Mouse (Mus musculus): ENCODE measurements around the gene Ppm1h. TPM values are rescaled to one million over a fixed set of nuclear protein-coding genes. Genes with fewer than 3 reads are reported as not detected.

Ppm1h gene
- polyA plus RNA-seq, 1 experiment from 2014 or later: 10.4 TPM

- Histone ChIP-seq H3K36me3 (ENCODE audit: insufficient read depth, low read length) (no peaks in the 10 kb centered on the region), H3K9me3 (ENCODE audit: low read length) (no peaks in the 10 kb centered on the region), H3K4me3 (ENCODE audit: low read depth, low read length) (no peak overlapping the region), H3K4me2 (replicated peaks; ENCODE audit: low read depth, low read length) (no peak overlapping the region), H3K9ac (replicated peaks; ENCODE audit: low read depth) (no peak overlapping the region), H3K27me3 (replicated peaks; ENCODE audit: insufficient read depth, low read length) (no peaks in the 10 kb centered on the region), H3K27ac (ENCODE audit: low read length) (no peak overlapping the region), H3K4me1 (ENCODE audit: insufficient read depth, low read depth, low read length) (0 out of 2 replicates have a peak, but pooled peaks cover 3% of the 10 kb centered on the region)
- TF ChIP-seq EP300 (IDR thresholded peaks at IDR 0.05) (no peak), CTCF (IDR thresholded peaks at IDR 0.05) (no peak)
- ATAC-seq: no peak
- no peak for DNase-seq (ENCODE audit: low spot score)
- 55% methylated on average over 4 of the region's 4 CpGs for WGBS
Observed at GRCm38 (mm10) chr10:122681085-122681408, 2.5 kb downstream of the Ppm1h start.

- Histone ChIP-seq H3K9me3 (ENCODE audit: low read length) (no peaks in the 10 kb centered on the region), H3K36me3 (ENCODE audit: insufficient read depth, low read length) (no peaks in the 10 kb centered on the region), H3K4me3 (ENCODE audit: low read depth, low read length) (no peak overlapping the region), H3K27ac (ENCODE audit: low read length) (no peak overlapping the region), H3K4me2 (replicated peaks; ENCODE audit: low read depth, low read length) (no peak overlapping the region), H3K9ac (replicated peaks; ENCODE audit: low read depth) (no peak overlapping the region), H3K4me1 (ENCODE audit: insufficient read depth, low read depth, low read length) (0 out of 2 replicates have a peak, but pooled peaks cover 3% of the 10 kb centered on the region), H3K27me3 (replicated peaks; ENCODE audit: insufficient read depth, low read length) (no peaks in the 10 kb centered on the region)
- 72% methylated on average over 5 of the region's 5 CpGs for WGBS
- no peak for TF ChIP-seq CTCF (IDR thresholded peaks at IDR 0.05)
- no peak for TF ChIP-seq EP300 (IDR thresholded peaks at IDR 0.05)
- ATAC-seq: no peak
- DNase-seq (ENCODE audit: low spot score): no peak
Observed at GRCm38 (mm10) chr10:122683819-122684330, 5.3 kb downstream of the Ppm1h start.

DNA sequence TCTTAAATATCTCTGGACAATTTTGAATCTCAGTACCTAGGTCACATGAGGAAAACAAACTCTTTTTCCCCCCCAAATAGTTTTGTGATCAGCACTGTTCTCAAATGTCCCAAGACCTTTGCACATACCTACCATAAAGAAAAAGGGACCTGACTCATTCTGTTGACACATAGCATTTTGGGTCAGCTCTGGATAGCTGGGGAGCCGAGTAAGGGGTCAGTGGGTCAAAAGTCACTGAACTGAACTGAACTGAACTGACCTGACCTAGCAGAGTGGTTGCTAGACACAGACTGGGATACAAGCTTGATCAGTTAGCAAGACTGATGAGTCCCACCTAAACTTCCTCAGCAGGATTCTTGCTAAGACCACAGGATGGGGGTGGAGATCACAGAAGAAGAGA is 6.7 kb downstream of the Ppm1h start:
- Histone ChIP-seq H3K27ac (ENCODE audit: low read length) (no peak overlapping the region), H3K27me3 (replicated peaks; ENCODE audit: insufficient read depth, low read length) (no peaks in the 10 kb centered on the region), H3K36me3 (ENCODE audit: insufficient read depth, low read length) (no peaks in the 10 kb centered on the region), H3K4me3 (ENCODE audit: low read depth, low read length) (no peak overlapping the region), H3K9me3 (ENCODE audit: low read length) (no peaks in the 10 kb centered on the region), H3K9ac (replicated peaks; ENCODE audit: low read depth) (no peak overlapping the region), H3K4me2 (replicated peaks; ENCODE audit: low read depth, low read length) (no peak overlapping the region), H3K4me1 (ENCODE audit: insufficient read depth, low read depth, low read length) (0 out of 2 replicates have a peak, but pooled peaks cover under 1% of the 10 kb centered on the region)
- no peak for TF ChIP-seq EP300 (IDR thresholded peaks at IDR 0.05)
- no peak for TF ChIP-seq CTCF (IDR thresholded peaks at IDR 0.05)
- ATAC-seq: no peak
- DNase-seq (ENCODE audit: low spot score): no peak
- WGBS: 27% methylated on average over 1 of the region's 1 CpGs

- no peaks in the 10 kb centered on the region for H3K36me3 ChIP-seq (ENCODE audit: insufficient read depth, low read length)
- ATAC-seq (no peak), DNase-seq (ENCODE audit: low spot score) (no peak)
- no peak overlapping the region for H3K4me3 ChIP-seq (ENCODE audit: low read depth, low read length)
- H3K9me3 ChIP-seq (ENCODE audit: low read length): no peaks in the 10 kb centered on the region
- H3K4me1 ChIP-seq (ENCODE audit: insufficient read depth, low read depth, low read length): no peaks in the 10 kb centered on the region
- no peak overlapping the region for H3K4me2 ChIP-seq (replicated peaks; ENCODE audit: low read depth, low read length)
- no peaks in the 10 kb centered on the region for H3K27me3 ChIP-seq (replicated peaks; ENCODE audit: insufficient read depth, low read length)
- no peak overlapping the region for H3K27ac ChIP-seq (ENCODE audit: low read length)
- whole genome bisulfite sequencing: 88% methylated on average over 19 of the region's 19 CpGs
- no peak overlapping the region for H3K9ac ChIP-seq (replicated peaks; ENCODE audit: low read depth)
- TF ChIP-seq CTCF (IDR thresholded peaks at IDR 0.05): no peak
- TF ChIP-seq EP300 (IDR thresholded peaks at IDR 0.05): no peak
Observed at GRCm38 (mm10) chr10:122685836-122686531, 7.4 kb downstream of the Ppm1h start.

DNA sequence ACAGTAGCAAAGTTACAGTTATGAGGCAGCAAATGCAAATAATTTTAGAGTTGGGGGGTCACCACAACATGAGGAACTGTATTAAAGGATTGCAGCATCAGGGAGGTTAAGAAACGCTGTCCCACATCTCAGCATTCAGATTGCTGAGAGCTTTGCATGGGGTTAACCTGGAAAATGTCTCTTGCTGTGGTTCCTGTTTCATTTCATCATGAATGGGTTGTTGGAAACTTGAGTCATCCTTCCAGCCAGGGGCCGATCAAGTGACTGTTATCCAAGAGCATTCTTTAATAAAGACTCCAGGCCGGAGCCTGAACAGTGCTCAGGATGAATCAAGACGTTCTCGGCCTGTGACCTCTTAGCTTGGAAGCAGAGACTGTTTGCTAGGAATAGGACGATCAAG is 12.1 kb downstream of the Ppm1h start:
- TF ChIP-seq CTCF (IDR thresholded peaks at IDR 0.05) (no peak), EP300 (IDR thresholded peaks at IDR 0.05) (no peak)
- Histone ChIP-seq H3K4me1 (ENCODE audit: insufficient read depth, low read depth, low read length) (no peaks in the 10 kb centered on the region), H3K36me3 (ENCODE audit: insufficient read depth, low read length) (no peaks in the 10 kb centered on the region), H3K4me2 (replicated peaks; ENCODE audit: low read depth, low read length) (no peak overlapping the region), H3K9ac (replicated peaks; ENCODE audit: low read depth) (no peak overlapping the region), H3K4me3 (ENCODE audit: low read depth, low read length) (no peak overlapping the region), H3K27ac (ENCODE audit: low read length) (no peak overlapping the region), H3K27me3 (replicated peaks; ENCODE audit: insufficient read depth, low read length) (no peaks in the 10 kb centered on the region), H3K9me3 (ENCODE audit: low read length) (no peaks in the 10 kb centered on the region)
- DNase-seq (ENCODE audit: low spot score): no peak
- 73% methylated on average over 6 of the region's 6 CpGs for WGBS
- no peak for ATAC-seq

DNA sequence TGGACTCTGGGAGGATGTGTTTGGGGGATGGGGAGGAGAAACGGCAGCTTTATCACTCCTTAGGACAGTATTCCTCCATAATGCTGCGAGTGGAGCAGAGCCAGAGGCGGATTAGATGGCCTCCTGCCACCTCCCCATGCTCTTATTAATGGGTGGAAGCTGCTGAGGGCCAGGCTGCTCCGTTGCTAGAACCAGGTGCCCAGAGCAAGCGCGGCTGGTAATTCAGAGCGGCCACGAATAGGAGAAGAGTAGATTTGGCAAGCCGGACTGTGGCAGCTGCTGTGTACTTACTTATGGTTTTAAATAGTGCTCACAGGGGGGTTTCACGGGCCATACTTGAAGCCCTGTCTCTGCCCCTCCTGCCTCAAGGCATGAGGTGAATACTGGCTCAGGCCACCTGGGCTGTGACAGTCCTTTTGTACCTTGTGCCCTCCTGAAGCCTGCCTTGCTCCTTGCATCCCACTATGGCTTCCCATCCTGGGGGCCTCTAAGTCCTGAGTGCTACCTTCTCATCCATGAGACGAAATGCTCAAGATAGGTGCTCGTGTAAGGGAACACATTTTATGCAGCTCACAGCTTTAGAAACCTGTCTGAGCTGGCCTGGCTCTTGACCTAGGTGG is 14.7 kb downstream of the Ppm1h start:
- WGBS: 68% methylated on average over 12 of the region's 12 CpGs
- no peaks in the 10 kb centered on the region for H3K9me3 ChIP-seq (ENCODE audit: low read length)
- TF ChIP-seq EP300 (IDR thresholded peaks at IDR 0.05) (no peak), CTCF (IDR thresholded peaks at IDR 0.05) (no peak)
- H3K27me3 ChIP-seq (replicated peaks; ENCODE audit: insufficient read depth, low read length): no peaks in the 10 kb centered on the region
- H3K4me2 ChIP-seq (replicated peaks; ENCODE audit: low read depth, low read length): no peak overlapping the region
- no peaks in the 10 kb centered on the region for H3K36me3 ChIP-seq (ENCODE audit: insufficient read depth, low read length)
- H3K4me1 ChIP-seq (ENCODE audit: insufficient read depth, low read depth, low read length): no peaks in the 10 kb centered on the region
- H3K9ac ChIP-seq (replicated peaks; ENCODE audit: low read depth): no peak overlapping the region
- H3K27ac ChIP-seq (ENCODE audit: low read length): no peak overlapping the region
- DNase-seq (ENCODE audit: low spot score): no peak
- no peak for ATAC-seq
- H3K4me3 ChIP-seq (ENCODE audit: low read depth, low read length): no peak overlapping the region

All from lung, postnatal 0 days (tissue).